Mouse (Mus musculus) lung, embryonic 14.5 days (tissue): ENCODE measurements at regions not wholly inside any gene's neighbourhood (a gene's known extent, or its start where the extent isn't known, plus 50 kb on each side); places are given as distances from the start of the nearest gene placed in this dataset.

Experiments
- ATAC-seq: fragments of 200-750 bp; cut with Nextera tagmentation; 2 replicates; pipeline ENCODE4 v1.8.0; 2017; ENCODE audit warnings: mild to moderate bottlenecking, moderate TSS enrichment, moderate library complexity; ENCODE audit not compliant: insufficient read depth
- DNase-seq: peaks from one replicate; pipeline ENCODE4 v3.0.0-alpha.2; 2015
- H3K27ac ChIP-seq: fragments of 300-500 bp; sonication (generic); 2 replicates; pipeline ENCODE4 v1.5.1; 2014; ENCODE audit warnings: low read depth, mild to moderate bottlenecking, moderate library complexity
- H3K27me3 ChIP-seq: fragments of 300-500 bp; sonication (generic); 2 replicates; pipeline ENCODE4 v1.6.1; 2014; ENCODE audit warnings: low read length, control low read depth; ENCODE audit not compliant: insufficient read depth
- H3K36me3 ChIP-seq: fragments of 300-500 bp; sonication (generic); 2 replicates; pipeline ENCODE4 v1.6.1; 2014; ENCODE audit warnings: control low read depth; ENCODE audit not compliant: insufficient read depth
- H3K4me1 ChIP-seq: fragments of 300-500 bp; sonication (generic); 2 replicates; pipeline ENCODE4 v1.6.1; 2014; ENCODE audit warnings: antibody characterized with exemption, control low read depth; ENCODE audit not compliant: insufficient read depth
- H3K4me2 ChIP-seq: fragments of 300-500 bp; sonication (generic); 2 replicates; pipeline ENCODE4 v1.6.1; 2014; ENCODE audit warnings: mild to moderate bottlenecking
- H3K4me3 ChIP-seq: fragments of 300-500 bp; sonication (generic); 2 replicates; pipeline ENCODE4 v1.5.1; 2014; ENCODE audit warnings: low read depth, low read length
- H3K9ac ChIP-seq: fragments of 300-500 bp; sonication (generic); 2 replicates; pipeline ENCODE4 v1.6.1; 2014
- H3K9me3 ChIP-seq: fragments of 300-500 bp; sonication (generic); 2 replicates; pipeline ENCODE4 v1.6.1; 2016; ENCODE audit warnings: low read depth, low read length, control low read depth
- CTCF ChIP-seq: IDR thresholded peaks from 2 replicates; pipeline ENCODE4 v1.5.1; 2016; ENCODE audit warnings: antibody characterized with exemption, low read depth
- WGBS: fragments of 180-500 bp; shearing (Covaris S2); extraction: QIAGEN DNeasy Blood & Tissue Kit; methylation state at CpG from one replicate; pipeline ENCODE4 v1.1.7; 2014; 5-methylcytosine and 5-hydroxymethylcytosine counted together

DNA sequence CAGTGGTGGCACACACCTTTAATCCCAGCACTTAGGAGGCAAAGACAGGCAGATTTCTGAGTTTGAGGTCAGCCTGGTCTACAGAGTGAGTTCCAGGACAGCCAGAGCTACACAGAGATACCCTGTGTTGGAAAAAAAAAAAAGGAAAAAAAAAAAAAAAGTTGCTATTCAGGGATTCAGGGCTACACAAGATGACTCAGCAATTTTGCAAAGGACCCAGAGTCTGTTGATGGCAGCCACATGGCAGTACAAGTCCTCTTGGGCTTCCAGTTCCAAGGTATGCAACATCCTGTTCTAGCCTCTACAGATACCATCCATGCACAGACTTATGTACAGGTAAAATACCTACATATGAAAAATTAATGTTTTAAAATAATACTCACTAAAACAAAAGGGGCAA lies 515.9 kb downstream of the Car8 start:
- no peak for DNase-seq
- H3K27ac ChIP-seq, result no peak overlapping the region
- no peaks in the 10 kb centered on the region for H3K9me3 ChIP-seq
- no peak for TF ChIP-seq CTCF
- no peak overlapping the region for H3K4me3 ChIP-seq
- H3K36me3 ChIP-seq, result no peaks in the 10 kb centered on the region
- H3K4me2 ChIP-seq, result no peak overlapping the region
- no peaks in the 10 kb centered on the region for H3K4me1 ChIP-seq
- H3K9ac ChIP-seq, result no peak overlapping the region
- no peak for ATAC-seq
- H3K27me3 ChIP-seq, result no peaks in the 10 kb centered on the region

DNA sequence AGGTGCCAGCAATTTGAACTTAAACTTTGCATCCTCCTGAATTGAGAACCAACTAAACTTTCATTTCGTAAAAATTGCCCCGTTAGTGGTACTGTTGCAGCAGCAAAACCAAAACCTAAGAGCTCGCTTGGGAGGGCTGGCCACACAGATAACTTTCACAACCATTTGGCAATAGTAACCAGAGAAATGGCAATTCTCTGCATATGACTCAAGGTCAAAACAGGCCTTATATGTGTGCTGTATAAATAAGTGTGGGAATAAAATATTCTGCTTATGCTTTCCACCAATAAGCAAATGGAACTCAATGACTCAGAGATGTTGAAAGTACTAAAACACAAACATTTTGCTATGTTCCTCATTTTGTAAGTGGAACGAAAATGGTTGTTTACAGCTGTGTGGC lies 550.3 kb downstream of the Car8 start:
- ATAC-seq, result no peak
- no peak for TF ChIP-seq CTCF
- 81% methylated on average over 4 of the region's 4 CpGs for WGBS
- H3K36me3 ChIP-seq, result no peaks in the 10 kb centered on the region
- no peak overlapping the region for H3K4me3 ChIP-seq
- H3K27ac ChIP-seq, result no peak overlapping the region
- no peak overlapping the region for H3K9ac ChIP-seq
- no peaks in the 10 kb centered on the region for H3K27me3 ChIP-seq
- no peaks in the 10 kb centered on the region for H3K9me3 ChIP-seq
- H3K4me2 ChIP-seq, result no peak overlapping the region
- DNase-seq, result no peak
- no peaks in the 10 kb centered on the region for H3K4me1 ChIP-seq

DNA sequence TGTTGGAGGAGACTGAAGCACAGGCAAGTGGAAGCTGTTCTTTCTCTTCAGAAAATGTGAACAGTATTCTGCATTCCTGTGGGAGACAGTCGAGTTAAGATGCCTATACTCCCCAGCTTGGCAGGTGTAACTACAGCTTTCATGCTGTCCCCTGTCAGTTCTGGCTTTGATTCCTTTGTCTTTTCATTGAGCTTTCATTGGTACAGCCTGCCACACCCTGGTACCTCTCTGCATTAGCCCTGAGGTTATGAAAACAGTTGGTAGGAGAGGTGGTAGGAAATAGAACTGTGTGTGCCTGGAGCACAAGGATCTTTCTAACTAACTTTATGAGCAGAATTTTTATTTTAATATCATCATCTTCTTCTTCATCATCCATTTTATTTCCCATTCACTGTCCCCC lies 551.6 kb downstream of the Car8 start:
- WGBS, result 59% methylated on average over 1 of the region's 1 CpGs
- Histone ChIP-seq H3K36me3 (no peaks in the 10 kb centered on the region), H3K9ac (no peak overlapping the region), H3K9me3 (no peaks in the 10 kb centered on the region), H3K27ac (no peak overlapping the region), H3K4me1 (no peaks in the 10 kb centered on the region), H3K27me3 (no peaks in the 10 kb centered on the region), H3K4me2 (no peak overlapping the region), H3K4me3 (no peak overlapping the region)
- no peak for ATAC-seq
- no peak for TF ChIP-seq CTCF
- DNase-seq, result no peak

DNA sequence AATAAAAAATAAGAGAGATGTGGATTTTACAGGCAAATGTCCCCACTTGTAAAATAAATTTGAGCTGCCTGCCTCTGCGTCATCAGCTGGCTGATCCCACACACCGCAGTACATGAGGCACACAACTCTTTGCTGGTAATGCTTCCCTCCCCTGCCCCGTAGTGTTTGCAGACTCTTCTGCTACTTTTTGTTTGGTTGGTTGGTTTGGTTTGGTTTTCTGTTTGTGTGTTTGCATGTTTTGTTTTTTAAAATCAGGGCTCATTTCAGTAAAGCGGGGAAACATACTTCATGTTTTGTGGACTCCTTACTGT lies 568.1 kb downstream of the Car8 start:
- no peak for DNase-seq
- Histone ChIP-seq H3K9ac (no peak overlapping the region), H3K27ac (peak overlapping the region; percentile 2; the same call in 1 of the 2 replicates), H3K4me3 (no peak overlapping the region), H3K9me3 (no peaks in the 10 kb centered on the region), H3K4me2 (no peak overlapping the region), H3K27me3 (no peaks in the 10 kb centered on the region), H3K4me1 (no peaks in the 10 kb centered on the region), H3K36me3 (no peaks in the 10 kb centered on the region)
- peak; percentile 86 for ATAC-seq
- no peak for TF ChIP-seq CTCF
- WGBS, result 48% methylated on average over 4 of the region's 4 CpGs

DNA sequence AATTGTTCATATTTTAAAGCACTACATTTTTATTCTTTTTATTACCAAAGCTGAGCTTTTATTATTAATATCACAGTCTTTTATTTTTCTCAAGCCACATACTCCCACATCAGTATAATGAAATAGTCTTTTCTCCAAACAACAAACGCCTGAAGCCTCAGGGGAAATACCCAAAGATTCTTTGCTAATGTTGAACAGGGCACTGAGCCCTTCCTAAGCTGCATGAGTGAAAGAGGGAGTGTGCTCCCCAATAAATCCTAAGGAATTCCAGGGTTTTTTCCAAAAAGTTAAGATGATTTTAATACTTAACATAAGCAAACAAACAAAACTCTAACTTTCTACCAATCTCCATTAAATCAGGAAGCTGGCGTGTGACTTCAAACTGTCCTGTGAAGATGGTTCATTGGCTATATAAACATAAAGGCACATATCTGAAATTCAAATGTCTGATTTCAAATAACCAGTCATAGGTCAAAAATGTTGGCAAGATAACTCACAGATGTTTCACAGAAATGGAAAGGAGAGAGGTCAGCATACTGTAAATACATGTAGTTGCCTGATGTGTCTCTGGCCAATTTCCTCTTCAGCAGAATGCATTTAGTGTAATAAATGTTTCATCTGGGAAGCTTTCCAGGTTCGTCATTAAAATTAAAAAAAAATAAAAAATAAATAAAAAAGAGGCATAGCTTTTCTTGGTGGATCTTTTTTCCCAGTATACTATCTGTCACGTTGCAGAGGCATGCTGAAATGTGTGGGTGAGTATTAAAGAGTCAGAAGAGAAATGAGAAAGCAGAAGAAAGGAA lies 568.6 kb downstream of the Car8 start:
- H3K9me3 ChIP-seq, result no peaks in the 10 kb centered on the region
- DNase-seq, result peak; percentile 90
- H3K4me2 ChIP-seq, result no peak overlapping the region
- no peaks in the 10 kb centered on the region for H3K36me3 ChIP-seq
- H3K9ac ChIP-seq, result no peak overlapping the region
- peak; percentile 95 for ATAC-seq
- H3K27me3 ChIP-seq, result no peaks in the 10 kb centered on the region
- H3K4me3 ChIP-seq, result no peak overlapping the region
- 34% methylated on average over 4 of the region's 4 CpGs for WGBS
- H3K4me1 ChIP-seq, result no peaks in the 10 kb centered on the region
- peak overlapping the region; percentile 2; the same call in 1 of the 2 replicates for H3K27ac ChIP-seq
- TF ChIP-seq CTCF, result no peak

DNA sequence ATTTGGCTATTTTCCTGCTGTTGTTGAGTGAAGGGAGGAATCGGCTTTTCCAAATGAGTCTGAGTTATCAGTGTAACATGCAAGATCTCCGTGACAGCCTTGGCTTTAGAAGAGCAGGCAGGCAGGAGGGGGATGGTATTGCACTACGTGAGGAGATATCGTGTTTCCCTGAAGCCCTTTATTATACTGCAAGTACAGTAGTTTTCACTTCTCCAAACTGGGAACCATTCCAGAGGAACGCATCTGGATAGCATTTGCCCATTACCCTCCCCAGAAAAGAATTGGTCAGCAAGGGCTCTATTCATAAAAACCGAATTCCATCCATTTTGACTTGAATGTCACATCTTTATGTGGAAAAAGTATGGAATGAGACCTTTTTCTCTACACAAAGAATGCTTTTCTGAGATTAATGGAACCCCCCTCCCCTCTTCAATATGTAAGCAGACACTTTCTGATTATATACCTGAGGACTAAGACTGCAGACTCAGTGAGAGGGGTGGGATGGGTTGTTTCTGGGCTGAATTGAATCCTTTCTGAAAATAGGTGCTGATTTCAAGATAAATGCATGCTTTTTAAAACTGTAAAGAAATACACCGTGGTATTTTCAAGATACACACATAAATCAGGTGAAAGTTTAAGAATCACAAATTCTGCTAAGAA lies 571.8 kb downstream of the Car8 start:
- 40% methylated on average over 7 of the region's 7 CpGs for WGBS
- Histone ChIP-seq H3K27ac (no peak overlapping the region), H3K4me2 (peak overlapping the region; percentile 38; the same call in 1 of the 2 replicates), H3K36me3 (no peaks in the 10 kb centered on the region), H3K4me3 (no peak overlapping the region), H3K4me1 (no peaks in the 10 kb centered on the region), H3K9me3 (no peaks in the 10 kb centered on the region), H3K27me3 (no peaks in the 10 kb centered on the region), H3K9ac (no peak overlapping the region)
- TF ChIP-seq CTCF, result no peak
- ATAC-seq, result peak; percentile 64
- DNase-seq, result peak; percentile 74

DNA sequence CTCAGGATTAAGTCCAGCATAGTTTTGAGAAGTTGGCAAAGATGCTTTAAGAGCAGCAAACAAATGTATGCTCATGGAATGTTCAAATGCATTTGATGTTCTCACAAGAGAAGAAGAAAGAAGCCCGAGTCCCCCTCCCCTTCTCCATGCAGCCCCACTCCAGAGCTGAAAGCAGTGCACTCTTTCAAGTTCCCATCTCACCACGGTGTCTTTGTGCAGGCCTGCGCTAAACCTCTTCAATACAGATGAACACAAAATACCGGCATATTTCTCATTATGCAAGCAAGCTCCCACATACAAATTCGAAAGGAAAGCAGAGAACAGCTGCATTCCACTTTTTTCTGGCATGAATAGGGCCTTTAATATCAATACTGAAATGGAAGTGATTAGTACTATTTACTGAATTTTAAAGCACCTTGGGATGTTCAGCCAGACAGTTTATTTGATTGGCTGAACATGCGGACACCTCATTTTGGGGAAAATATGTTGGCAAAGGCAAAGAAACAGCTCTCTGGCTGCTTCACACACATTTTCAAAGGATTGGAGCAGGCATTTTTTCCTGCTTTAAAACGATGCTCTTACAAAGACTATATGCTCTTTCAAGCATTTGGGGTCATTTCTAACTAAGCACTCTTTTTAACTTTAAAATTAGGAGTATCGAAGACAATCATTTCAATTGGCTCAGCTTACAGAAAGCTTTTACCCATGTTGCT lies 595.8 kb downstream of the Car8 start:
- no peak for TF ChIP-seq CTCF
- Histone ChIP-seq H3K27me3 (no peaks in the 10 kb centered on the region), H3K4me3 (no peak overlapping the region), H3K36me3 (no peaks in the 10 kb centered on the region), H3K9ac (no peak overlapping the region), H3K9me3 (no peaks in the 10 kb centered on the region), H3K4me2 (no peak overlapping the region), H3K4me1 (no peaks in the 10 kb centered on the region), H3K27ac (no peak overlapping the region)
- WGBS, result 83% methylated on average over 8 of the region's 8 CpGs
- ATAC-seq (no peak), DNase-seq (no peak)
